Mouse (Mus musculus): ENCODE results near the gene Asb7.

Asb7 gene

DNA sequence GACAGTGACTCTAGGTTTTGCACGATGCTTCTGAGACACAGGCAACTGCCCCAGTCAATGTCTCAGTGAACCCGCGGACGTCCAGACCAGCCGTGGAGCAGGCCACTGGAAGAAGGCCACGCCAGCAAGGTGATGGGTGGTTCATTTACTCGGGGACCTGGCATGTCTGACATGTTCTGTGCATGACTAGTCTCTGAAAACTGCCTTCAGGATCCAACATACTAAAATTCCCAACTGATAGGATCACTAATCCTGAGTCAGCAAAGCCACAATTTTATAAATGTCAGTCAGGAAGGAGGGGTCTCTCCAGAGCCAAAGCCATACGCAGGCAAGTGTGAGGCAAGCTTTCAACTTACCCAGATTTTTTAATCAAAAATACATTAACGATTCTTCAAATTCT lies 35.8 kb downstream of the Asb7 start:
- no peak for DNase-seq

DNA sequence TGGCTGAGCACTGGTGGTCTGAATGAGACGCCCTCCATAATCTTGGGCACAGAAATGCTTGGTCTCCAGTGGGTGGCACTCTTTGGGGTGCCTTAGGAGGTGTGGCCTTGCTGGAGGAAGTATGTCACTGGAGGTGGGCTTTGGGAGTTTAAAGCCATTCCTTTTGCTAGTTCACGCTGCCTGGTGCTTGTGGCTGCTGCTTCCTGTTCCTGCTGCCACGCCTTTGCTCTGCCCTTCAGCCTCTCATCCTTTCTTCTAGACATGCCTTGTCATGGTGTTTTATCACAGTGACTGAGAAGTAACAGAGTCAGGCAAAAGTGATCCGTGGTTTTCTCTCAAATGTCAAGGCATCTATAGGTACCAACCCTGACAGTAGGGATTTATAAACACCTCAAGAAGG lies 37.2 kb downstream of the Asb7 start:
- DNase-seq, result no peak

DNA sequence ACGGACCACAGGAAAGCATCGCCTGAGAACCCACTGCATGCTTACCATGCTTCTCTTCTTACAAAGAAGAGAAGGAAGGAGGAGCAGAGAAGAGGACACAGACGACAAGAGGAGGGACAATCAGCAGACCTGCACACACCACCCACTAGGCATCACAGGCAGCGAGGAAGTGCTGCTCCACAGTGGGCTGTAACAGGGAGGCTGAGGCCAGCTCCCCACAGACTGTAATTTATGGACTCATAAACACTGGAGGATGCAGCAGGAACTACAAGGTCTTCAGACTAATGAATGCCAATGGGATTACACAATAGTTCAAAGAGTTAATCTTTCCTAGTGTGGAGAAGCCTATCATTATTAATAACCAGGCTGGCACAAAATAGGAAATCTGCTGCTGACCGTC lies 38.5 kb downstream of the Asb7 start:
- no peak for DNase-seq

DNA sequence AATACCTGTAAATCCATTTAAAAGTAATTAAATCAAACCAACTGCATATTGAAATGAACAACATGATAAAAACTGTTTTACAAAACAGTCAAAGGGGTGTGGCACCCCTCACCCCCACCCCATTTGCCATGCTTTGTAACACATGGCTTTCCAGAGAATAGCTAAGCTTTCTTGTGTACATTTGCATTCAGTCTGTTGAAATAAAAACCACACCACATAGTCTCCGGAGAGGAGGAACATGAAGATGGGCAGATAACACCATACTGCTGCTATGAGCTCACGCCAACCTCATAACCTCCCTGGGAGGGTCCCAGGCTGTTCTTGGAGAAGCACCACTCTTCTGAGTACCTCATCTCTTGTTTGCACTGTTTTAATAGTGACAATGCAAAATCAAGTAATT lies 40.2 kb downstream of the Asb7 start:
- DNase-seq, result no peak

DNA sequence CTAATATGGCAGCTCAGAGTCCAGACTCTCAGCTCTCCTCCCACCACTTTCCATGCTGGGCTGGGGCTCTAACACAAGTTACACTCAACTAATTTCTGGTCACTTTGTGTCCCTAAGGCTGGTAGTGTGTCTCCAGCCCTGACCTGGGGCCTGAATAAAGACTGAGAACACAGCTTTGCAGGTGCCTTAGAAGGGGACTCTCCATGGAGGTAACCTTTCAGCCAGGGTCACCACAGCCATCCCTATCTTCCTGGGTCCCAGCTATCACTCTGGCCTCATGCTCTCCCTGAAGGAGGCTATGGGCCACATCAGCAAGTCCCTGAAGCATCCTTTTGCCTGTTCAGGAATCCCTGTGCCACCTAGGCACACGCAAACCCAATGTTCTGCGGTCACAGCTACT lies 43.7 kb downstream of the Asb7 start:
- no peak for DNase-seq

DNA sequence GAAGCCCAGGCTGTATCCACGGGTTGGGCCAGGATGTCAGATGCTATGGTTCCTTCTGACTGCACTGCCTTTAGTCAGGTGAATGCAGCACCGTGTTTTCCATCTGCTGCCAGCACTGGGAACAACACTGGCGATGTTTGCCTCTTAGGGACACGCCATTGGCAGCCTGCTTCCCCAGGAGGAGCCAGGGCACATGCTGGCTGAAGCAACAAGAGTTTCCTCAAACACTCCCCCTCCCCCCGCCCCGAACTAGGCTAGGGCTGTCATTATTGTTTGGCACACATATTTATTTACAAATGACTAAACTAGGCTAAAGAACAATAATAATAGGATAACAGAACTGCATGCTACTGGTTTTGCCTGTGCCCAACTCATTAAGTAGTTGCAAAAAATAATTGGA lies 56.0 kb downstream of the Asb7 start:
- no peak for DNase-seq

DNA sequence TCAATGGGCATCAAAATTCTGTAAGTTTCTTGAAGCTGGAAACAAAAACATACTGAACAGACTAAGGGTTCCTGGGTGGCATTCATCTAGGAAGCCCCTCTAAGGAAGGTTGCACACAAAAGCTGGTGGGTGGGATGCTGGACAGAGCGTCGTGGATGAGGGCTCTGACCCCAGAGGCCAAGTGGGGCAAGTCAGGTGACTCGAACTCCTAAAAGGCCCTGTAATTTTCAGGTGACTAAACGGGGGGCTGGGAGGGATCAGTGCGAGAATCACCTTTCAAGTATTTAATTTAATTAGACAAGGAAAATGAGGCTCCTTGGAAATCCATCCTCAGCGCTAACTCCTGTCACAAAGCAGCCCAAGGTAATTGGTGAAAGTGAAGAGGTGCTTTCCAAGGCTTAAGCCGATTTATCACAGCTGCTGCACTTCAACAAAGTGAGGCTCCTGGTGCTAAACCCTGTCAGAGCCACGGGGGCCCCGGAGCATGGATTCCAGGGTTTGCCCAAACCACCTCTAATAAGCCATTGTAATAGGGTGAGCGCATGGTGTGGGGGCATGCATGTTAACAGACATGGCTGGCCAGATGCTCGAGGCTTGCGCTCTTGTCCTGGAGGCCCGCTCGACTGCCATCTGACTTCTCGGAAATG lies 59.1 kb downstream of the Asb7 start:
- no peak for DNase-seq

DNA sequence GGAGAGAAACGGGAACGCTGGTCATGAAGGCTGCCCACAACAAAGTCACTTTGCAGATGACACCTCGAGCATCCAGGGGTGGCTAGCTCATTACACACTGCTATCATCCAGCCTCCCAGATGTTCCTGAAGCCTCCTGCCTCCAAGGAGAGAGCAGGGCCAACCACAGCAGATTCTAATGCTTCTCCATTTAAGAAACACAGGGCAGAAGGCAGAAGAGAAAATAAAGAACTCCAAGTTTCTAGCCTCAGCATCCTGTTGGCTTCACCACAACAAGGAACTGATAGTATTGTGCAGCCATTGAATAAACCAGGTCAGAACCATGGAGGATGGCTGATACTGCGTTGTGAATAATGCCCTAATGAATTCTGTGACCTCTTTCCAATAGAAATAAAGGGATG lies 60.0 kb downstream of the Asb7 start:
- no peak for DNase-seq

DNA sequence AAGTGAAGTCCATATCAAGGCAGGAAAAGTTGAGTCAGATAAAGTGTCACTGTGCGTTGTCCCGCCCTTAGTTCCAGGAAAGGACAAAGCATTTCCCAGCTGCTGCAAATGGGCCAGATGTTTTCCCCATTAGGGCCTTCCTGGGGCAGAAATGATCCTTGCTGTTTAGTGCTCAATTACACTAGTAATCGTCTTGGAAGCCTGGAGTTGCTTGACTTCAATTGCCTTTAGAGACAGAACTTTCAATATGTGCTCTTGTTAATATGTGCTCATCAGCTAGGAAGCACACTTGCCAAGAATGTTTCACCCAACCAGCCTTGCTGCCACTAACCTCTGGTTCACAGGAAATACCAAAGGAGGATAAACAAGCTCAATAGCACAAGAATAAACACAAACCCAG lies 66.0 kb downstream of the Asb7 start:
- peak; percentile 23 for DNase-seq

DNA sequence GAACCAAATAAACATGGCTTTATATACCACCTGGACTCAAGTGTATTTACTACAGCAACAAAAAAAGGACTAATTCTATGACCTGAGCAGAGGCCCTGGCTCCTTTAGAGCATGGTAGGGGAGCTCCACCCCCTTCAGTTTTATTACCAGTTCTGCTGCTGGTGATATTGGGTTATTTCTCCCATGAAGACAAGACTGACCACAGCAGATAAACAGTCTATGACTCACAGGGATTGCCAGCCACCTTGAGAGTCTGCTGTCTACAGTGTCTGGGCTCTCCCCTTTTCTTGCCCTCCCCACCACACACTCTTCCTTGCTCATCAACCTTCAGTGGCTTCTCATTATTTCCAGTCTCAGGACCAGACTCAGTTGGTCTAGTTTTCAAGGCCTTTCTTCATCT lies 87.5 kb downstream of the Asb7 start:
- DNase-seq, result no peak

DNA sequence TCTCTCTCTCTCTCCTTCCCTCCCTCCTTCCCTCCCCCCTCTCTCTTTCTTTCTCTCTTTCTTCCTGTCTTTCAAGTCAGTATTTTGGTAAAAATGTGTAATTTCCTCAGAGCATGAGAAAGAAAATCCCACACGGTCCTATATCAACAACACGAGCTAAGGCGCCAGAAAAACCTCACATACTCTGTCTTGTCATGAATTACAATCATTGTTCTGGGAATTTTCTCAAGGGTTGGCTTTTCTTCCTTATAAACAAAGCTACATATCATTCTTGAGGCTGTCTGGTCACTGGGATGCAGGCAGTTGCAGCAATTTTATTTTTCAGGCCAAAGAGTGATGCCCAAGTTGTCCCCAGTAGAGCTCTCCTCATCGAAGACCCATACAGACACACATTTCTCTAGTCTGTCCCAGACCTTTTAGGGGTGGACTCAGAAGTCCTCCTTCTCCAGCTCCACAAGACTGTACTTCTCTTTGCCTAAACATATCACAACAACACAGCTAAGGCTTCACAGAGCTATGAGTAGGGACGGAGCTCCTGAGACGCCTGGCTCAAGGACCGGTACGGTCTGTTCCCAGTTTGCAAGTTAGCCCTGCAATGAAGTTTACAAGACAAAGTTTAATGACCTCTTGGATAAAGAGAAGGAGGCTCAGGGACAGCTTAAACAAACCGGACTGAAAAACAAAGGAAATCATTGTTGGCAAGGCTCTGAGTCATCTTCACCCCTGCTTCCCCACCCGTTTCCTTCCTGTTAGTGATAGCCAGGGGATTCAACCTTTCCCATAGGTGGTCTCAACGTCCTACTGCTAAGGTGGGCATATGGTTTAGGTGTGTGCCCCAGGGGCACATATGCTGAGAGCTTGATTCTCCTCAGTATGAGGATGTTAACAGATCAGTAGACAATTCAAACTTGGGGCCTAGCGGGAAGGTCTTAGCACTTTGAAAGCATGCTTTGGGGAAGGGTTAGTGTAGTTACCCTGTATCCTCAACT lies 88.5 kb downstream of the Asb7 start:
- no peak for DNase-seq

DNA sequence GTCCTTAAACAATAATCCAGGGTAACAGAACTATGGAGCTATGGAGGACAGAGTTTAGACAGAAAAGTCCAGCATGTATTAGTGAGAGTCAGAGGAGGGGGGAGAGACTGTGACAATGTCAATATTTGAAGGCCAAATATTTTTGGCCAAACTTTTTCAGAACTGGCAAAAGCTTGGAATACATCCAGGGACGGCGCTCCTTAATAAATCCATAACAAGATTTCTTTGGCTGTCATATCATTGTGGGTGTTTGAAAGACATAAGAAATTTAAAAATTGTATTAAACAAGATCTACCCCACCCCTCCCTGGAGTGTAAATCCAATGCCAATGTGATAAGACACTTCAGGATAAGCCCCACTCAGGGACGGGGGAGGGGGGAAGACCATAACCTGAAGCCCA lies 89.3 kb downstream of the Asb7 start:
- DNase-seq, result no peak

DNA sequence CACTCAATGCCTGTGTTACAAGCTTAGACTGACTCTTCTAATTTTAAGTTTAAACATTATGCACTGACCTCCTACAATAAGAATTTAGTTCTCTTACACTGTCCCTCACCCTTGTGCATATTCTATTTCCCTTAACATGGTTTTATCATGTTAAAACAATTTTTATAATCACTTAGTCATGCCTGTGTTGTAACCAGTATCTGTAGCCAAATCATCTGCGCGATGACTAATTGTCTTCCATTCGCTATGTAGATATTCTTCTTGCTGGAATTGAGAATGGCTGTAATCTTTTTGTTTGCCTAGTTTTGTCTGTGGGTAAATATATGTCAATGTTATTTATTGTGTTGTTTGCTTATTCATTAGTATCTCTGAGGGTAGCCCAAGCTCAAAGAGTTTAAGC lies 91.5 kb downstream of the Asb7 start:
- no peak for DNase-seq

Data from kidney, adult 9 months (tissue).